Mouse (Mus musculus) liver, embryonic 14.5 days (tissue): ENCODE data around the gene Zfp653.

Source experiments
- CTCF ChIP-seq: IDR thresholded peaks from 2 replicates; pipeline ENCODE4 v1.5.1; 2016; ENCODE audit warnings: antibody characterized with exemption, low read depth, control low read depth
- EP300 ChIP-seq: IDR thresholded peaks from 2 replicates; pipeline ENCODE4 v1.6.1; 2016; ENCODE audit warnings: antibody characterized with exemption, low read depth

DNA sequence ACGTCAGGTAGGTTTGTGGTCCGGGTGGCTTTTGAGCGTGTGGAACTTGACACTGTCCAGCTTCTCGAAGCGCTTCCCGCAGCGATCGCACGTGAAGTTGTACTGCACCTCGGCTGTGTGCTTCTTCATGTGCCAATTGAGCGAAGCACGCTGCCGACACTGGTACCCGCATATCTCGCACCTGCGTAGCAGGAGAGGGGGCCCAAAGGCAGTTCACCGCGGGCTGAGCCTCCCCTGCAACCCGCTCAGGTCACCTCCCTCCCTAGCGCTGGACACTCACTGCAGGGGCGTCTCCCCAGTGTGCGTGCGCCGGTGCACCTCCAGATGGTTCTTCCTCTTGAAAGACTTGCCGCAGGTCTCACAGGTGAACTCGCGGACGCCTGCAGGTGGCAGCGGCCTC, 15.5 kb downstream of the Zfp653 start:
- TF ChIP-seq CTCF (no peak), EP300 (no peak)
